Mouse (Mus musculus): ENCODE results near the gene Ceacam18. TPM values are rescaled to one million over a fixed set of nuclear protein-coding genes. Genes with fewer than 3 reads are reported as not detected.
"Not testable (repeated sequence)": the region's sequence is repeated elsewhere in the genome, so short reads cannot be mapped to it uniquely, and the experiment has no call there.

The Ceacam18 gene
- polyA plus RNA-seq, 1 experiment, result not detected

DNA sequence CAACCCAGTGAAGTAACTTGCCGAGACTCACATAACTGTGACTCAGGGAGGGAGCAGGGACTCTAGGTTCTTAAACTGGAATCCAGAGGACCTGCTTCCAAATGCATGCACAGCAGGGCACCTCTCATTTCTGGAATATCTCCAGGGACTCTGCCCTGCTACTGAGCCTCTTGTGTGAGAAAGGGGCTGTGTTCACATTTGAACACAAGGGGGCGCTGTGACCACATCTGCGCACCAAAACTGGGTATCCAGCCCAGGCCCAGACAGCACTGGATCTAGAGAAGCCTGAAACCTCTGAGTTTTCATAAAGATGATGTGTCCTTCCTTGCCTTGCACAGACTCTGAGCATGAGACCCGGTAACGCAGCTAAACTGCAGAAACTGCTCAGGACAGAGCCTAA is 46.5 kb downstream of the Ceacam18 start:
- no peak overlapping the region for H3K27ac ChIP-seq (ENCODE audit: insufficient read depth, low read length)
- no peaks in the 10 kb centered on the region for H3K4me1 ChIP-seq (ENCODE audit: control insufficient read depth, insufficient read depth, low read length)
- no peak overlapping the region for H3K4me3 ChIP-seq (ENCODE audit: insufficient read depth, low read length)
- TF ChIP-seq POLR2A (IDR thresholded peaks at IDR 0.05; ENCODE audit: low read depth, low read length) (no peak), CTCF (IDR thresholded peaks at IDR 0.05; ENCODE audit: borderline replicate concordance, insufficient read depth, low read length) (peak; percentile 78)

DNA sequence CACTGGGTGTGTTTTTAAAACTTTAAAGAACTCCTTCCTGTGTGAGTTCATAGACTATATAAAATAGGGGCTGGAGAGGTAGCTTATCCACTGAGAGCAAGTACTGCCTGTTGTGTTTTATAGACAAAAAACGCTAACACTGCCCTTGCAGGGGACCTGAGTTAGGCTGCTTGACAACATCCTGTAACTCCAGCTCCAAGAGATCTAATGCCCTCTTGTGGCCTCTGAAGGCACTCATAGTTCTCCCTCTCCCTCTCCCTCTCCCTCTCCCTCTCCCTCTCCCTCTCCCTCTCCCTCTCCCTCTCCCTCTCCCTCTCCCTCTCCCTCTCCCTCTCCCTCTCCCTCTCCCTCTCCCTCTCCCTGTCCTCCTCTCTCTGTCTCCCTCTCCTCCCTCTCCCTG is 48.0 kb downstream of the Ceacam18 start:
- H3K4me1 ChIP-seq (ENCODE audit: control insufficient read depth, insufficient read depth, low read length); H3K4me3 ChIP-seq (ENCODE audit: insufficient read depth, low read length); H3K27ac ChIP-seq (ENCODE audit: insufficient read depth, low read length): not testable (repeated sequence)

DNA sequence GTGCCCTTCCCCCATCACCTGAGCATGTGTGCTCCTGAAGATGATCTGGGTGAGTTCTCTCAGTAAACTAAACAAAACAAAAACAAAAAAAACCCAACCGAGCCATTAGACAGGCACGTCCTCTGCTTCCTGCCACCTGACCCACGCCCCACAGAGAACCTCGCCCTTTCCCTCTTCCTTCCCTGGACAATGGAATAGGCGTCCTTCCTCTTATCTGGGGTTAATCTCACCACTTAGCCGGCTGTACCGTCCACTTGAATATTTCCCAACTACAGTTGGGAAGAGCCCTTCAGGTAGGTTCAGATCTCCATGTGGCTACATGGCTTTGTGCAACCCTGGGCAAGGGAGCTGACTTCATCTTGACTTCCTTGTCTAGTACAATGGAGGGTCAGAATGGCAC is 50.6 kb downstream of the Ceacam18 start:
- TF ChIP-seq POLR2A (IDR thresholded peaks at IDR 0.05; ENCODE audit: low read depth, low read length) (no peak), CTCF (IDR thresholded peaks at IDR 0.05; ENCODE audit: borderline replicate concordance, insufficient read depth, low read length) (no peak)

DNA sequence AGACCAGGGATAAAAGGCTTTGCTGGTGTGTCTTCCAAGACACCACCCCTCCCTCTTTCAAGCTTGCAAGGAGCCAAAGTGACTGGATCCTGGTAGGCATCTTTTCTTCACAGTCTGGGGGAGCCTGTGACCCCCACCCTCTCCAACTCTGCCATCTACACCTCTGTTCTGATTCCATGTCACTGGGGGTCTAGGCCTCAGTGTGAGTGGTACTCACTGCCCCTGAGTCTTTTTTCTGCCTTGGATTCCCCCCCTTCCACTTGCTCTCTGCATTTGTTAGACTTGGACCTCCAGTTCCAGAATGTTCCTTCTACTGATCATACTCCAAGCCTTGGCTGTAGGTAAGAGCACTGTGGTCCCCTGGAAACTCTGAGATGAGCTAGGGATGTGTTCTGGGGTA is 55.6 kb downstream of the Ceacam18 start, which contains the start of gene Klk14:
Gene Klk14, plus strand, starts transcription at position 301 of the 400 bp plus-strand sequence.
- H3K4me3 ChIP-seq (ENCODE audit: insufficient read depth, low read length), result no peak within 1 kb of the TSS
- no peak within 1 kb of the TSS for H3K27ac ChIP-seq (ENCODE audit: insufficient read depth, low read length)
- TF ChIP-seq POLR2A (IDR thresholded peaks at IDR 0.05; ENCODE audit: low read depth, low read length), result no peak
- TF ChIP-seq CTCF (IDR thresholded peaks at IDR 0.05; ENCODE audit: borderline replicate concordance, insufficient read depth, low read length), result no peak
- no peaks in the 10 kb centered on the region for H3K4me1 ChIP-seq (ENCODE audit: control insufficient read depth, insufficient read depth, low read length)

More for the DNA sequence above, 50.6 kb downstream of the Ceacam18 start:
- H3K4me3 ChIP-seq (ENCODE audit: insufficient read depth, low read length), result no peak overlapping the region
- H3K4me1 ChIP-seq (ENCODE audit: control insufficient read depth, insufficient read depth, low read length), result no peaks in the 10 kb centered on the region
- no peak overlapping the region for H3K27ac ChIP-seq (ENCODE audit: insufficient read depth, low read length)

Other genes starting within 250 kb of the Ceacam18 start
- 12.5 and 30.9 TPM in 2 replicates for gene Siglecg, start 226.5 kb upstream of the Ceacam18 start, polyA plus RNA-seq (2011; ENCODE audit: insufficient read length, low read depth, missing spikeins)
- gene Lim2, start 207.0 kb upstream of the Ceacam18 start, polyA plus RNA-seq (2011; ENCODE audit: insufficient read length, low read depth, missing spikeins), result not detected in 2 replicates
- gene Nkg7, start 197.6 kb upstream of the Ceacam18 start, polyA plus RNA-seq (2011; ENCODE audit: insufficient read length, low read depth, missing spikeins), result not detected in 2 replicates
- not detected in 2 replicates for gene Cldnd2, start 193.9 kb upstream of the Ceacam18 start, polyA plus RNA-seq (2011; ENCODE audit: insufficient read length, low read depth, missing spikeins)
- 104 and 143 TPM in 2 replicates for gene Etfb, start 190.6 kb upstream of the Ceacam18 start, polyA plus RNA-seq (2011; ENCODE audit: insufficient read length, low read depth, missing spikeins)
- 0.72 TPM in 1 of 2 replicates, not detected in the other for gene Gm45233, start 190.6 kb upstream of the Ceacam18 start, polyA plus RNA-seq (2011; ENCODE audit: insufficient read length, low read depth, missing spikeins)
- 2.6 and 3.1 TPM in 2 replicates for gene Vsig10l, start 171.6 kb upstream of the Ceacam18 start, polyA plus RNA-seq (2011; ENCODE audit: insufficient read length, low read depth, missing spikeins)
- gene Iglon5, start 144.6 kb upstream of the Ceacam18 start, polyA plus RNA-seq (2011; ENCODE audit: insufficient read length, low read depth, missing spikeins), result 19.4 and 23.7 TPM in 2 replicates
- not detected in 2 replicates for gene 4931406B18Rik, start 128.8 kb upstream of the Ceacam18 start, polyA plus RNA-seq (2011; ENCODE audit: insufficient read length, low read depth, missing spikeins)
- 0.72 TPM in 1 of 2 replicates, not detected in the other for gene Cd33, start 90.3 kb upstream of the Ceacam18 start, polyA plus RNA-seq (2011; ENCODE audit: insufficient read length, low read depth, missing spikeins)
- gene Zfp658, start 72.5 kb upstream of the Ceacam18 start, polyA plus RNA-seq (2011; ENCODE audit: insufficient read length, low read depth, missing spikeins), result 2.8 and 4.1 TPM in 2 replicates
- gene Zfp719, start 55.1 kb upstream of the Ceacam18 start, polyA plus RNA-seq (2011; ENCODE audit: insufficient read length, low read depth, missing spikeins), result 19.8 and 24.2 TPM in 2 replicates
- not detected in 2 replicates for gene Zfp819, start 27.5 kb upstream of the Ceacam18 start, polyA plus RNA-seq (2011; ENCODE audit: insufficient read length, low read depth, missing spikeins)
- gene Siglece, start 25.5 kb downstream of the Ceacam18 start, polyA plus RNA-seq (2011; ENCODE audit: insufficient read length, low read depth, missing spikeins), result not detected in 2 replicates
- gene Ctu1, start 37.3 kb downstream of the Ceacam18 start, polyA plus RNA-seq (2011; ENCODE audit: insufficient read length, low read depth, missing spikeins), result 6.5 and 6.6 TPM in 2 replicates
- gene Klk14, start 55.7 kb downstream of the Ceacam18 start, polyA plus RNA-seq (2011; ENCODE audit: insufficient read length, low read depth, missing spikeins), result not detected in 2 replicates
- gene Klk13, start 77.9 kb downstream of the Ceacam18 start, polyA plus RNA-seq (2011; ENCODE audit: insufficient read length, low read depth, missing spikeins), result not detected in 2 replicates
- gene Klk12, start 134.2 kb downstream of the Ceacam18 start, polyA plus RNA-seq (2011; ENCODE audit: insufficient read length, low read depth, missing spikeins), result not detected in 2 replicates
- not detected in 2 replicates for gene Klk11, start 139.9 kb downstream of the Ceacam18 start, polyA plus RNA-seq (2011; ENCODE audit: insufficient read length, low read depth, missing spikeins)
- gene Klk10, start 146.3 kb downstream of the Ceacam18 start, polyA plus RNA-seq (2011; ENCODE audit: insufficient read length, low read depth, missing spikeins), result 0.63 and 1.8 TPM in 2 replicates
- not detected in 2 replicates for gene Klk9, start 157.2 kb downstream of the Ceacam18 start, polyA plus RNA-seq (2011; ENCODE audit: insufficient read length, low read depth, missing spikeins)
- gene Klk8, start 162.9 kb downstream of the Ceacam18 start, polyA plus RNA-seq (2011; ENCODE audit: insufficient read length, low read depth, missing spikeins), result 6.2 and 12.8 TPM in 2 replicates
- not detected in 2 replicates for gene Klk7, start 176.6 kb downstream of the Ceacam18 start, polyA plus RNA-seq (2011; ENCODE audit: insufficient read length, low read depth, missing spikeins)
- not detected in 2 replicates for gene Klk6, start 189.8 kb downstream of the Ceacam18 start, polyA plus RNA-seq (2011; ENCODE audit: insufficient read length, low read depth, missing spikeins)
- gene Klk5, start 207.3 kb downstream of the Ceacam18 start, polyA plus RNA-seq (2011; ENCODE audit: insufficient read length, low read depth, missing spikeins), result not detected in 2 replicates
- not detected in 2 replicates for gene Klk4, start 246.5 kb downstream of the Ceacam18 start, polyA plus RNA-seq (2011; ENCODE audit: insufficient read length, low read depth, missing spikeins)

Measured in embryonic fibroblast, embryonic 13.5 days (primary cell).